Mouse (Mus musculus) embryonic facial prominence, embryonic 13.5 days (tissue): ENCODE measurements around the gene Rffl. TPM values are rescaled to one million over a fixed set of nuclear protein-coding genes. Genes with fewer than 3 reads are reported as not detected.

ENCODE experiments used
- ATAC-seq: fragments of 200-750 bp; cut with Nextera tagmentation; 2 replicates; pipeline ENCODE4 v1.8.0; 2017; ENCODE audit warnings: low read depth; ENCODE audit not compliant: insufficient number of reproducible peaks, insufficient read depth, low FRiP score, low TSS enrichment
- H3K27ac ChIP-seq: fragments of 300-500 bp; sonication (generic); 2 replicates; pipeline ENCODE4 v1.5.1; 2015; ENCODE audit warnings: moderate library complexity, mild to moderate bottlenecking, inconsistent platforms
- H3K27me3 ChIP-seq: fragments of 300-500 bp; sonication (generic); 2 replicates; pipeline ENCODE4 v1.6.1; 2015; ENCODE audit warnings: mild to moderate bottlenecking, inconsistent platforms
- H3K36me3 ChIP-seq: fragments of 300-500 bp; sonication (generic); 2 replicates; pipeline ENCODE4 v1.6.1; 2015; ENCODE audit warnings: mild to moderate bottlenecking, inconsistent platforms
- H3K4me1 ChIP-seq: fragments of 300-500 bp; sonication (generic); 2 replicates; pipeline ENCODE4 v1.6.1; 2015; ENCODE audit warnings: inconsistent platforms
- H3K4me2 ChIP-seq: fragments of 300-500 bp; sonication (generic); 2 replicates; pipeline ENCODE4 v1.6.1; 2015; ENCODE audit warnings: moderate library complexity, mild to moderate bottlenecking, inconsistent platforms
- H3K4me3 ChIP-seq: fragments of 300-500 bp; sonication (generic); 2 replicates; pipeline ENCODE4 v1.5.1; 2015; ENCODE audit warnings: mild to moderate bottlenecking, inconsistent platforms
- H3K9ac ChIP-seq: fragments of 300-500 bp; sonication (generic); 2 replicates; pipeline ENCODE4 v1.6.1; 2015; ENCODE audit warnings: mild to moderate bottlenecking, inconsistent platforms
- H3K9me3 ChIP-seq: fragments of 300-500 bp; sonication (generic); 2 replicates; pipeline ENCODE4 v1.6.1; 2016; ENCODE audit warnings: inconsistent platforms
- WGBS: fragments of 180-500 bp; shearing (Covaris S2); methylation state at CpG from one replicate; pipeline ENCODE4 v1.1.7; 2015; ENCODE audit warnings: mixed read lengths; 5-methylcytosine and 5-hydroxymethylcytosine counted together
- polyA plus RNA-seq: library from polyadenylated mRNA; unstranded; fragments of >200 nt; fragmentation: Nextera tagmentation; extraction: Ambion mirVana; gene quantifications from 2 replicates; pipeline ENCODE4 v1.2.1, GENCODE M21; 2015

The Rffl gene
- polyA plus RNA-seq, 1 experiment from 2014 or later = 10.2 TPM

DNA sequence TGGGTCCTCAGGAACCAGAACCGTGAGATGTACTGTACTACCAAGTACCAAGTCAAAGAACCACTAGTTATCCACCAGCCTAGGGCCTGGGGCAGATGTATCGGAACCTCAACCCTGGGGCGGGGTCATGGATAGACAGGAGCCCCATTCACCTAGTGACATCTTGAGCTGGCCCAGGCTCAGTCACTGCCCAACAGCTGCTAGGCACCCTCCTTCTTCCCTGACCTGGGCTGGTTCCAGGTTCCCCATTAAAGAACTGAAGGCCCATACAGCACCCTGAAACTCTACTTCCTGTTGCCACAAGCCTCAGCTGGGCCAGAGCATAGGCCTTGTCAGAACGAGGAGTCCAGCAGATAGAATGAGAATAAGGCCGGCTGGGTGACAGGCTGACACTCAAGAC lies 28.7 kb upstream of the Rffl start:
- no peak overlapping the region for H3K9ac ChIP-seq
- H3K4me1 ChIP-seq = no peaks in the 10 kb centered on the region
- no peak overlapping the region for H3K4me2 ChIP-seq
- WGBS = 95% methylated on average over 5 of the region's 5 CpGs
- no peak overlapping the region for H3K4me3 ChIP-seq
- H3K9me3 ChIP-seq = no peaks in the 10 kb centered on the region
- no peak overlapping the region for H3K27ac ChIP-seq
- no peak for ATAC-seq
- H3K36me3 ChIP-seq = peaks cover 68% of the 10 kb centered on the region
- H3K27me3 ChIP-seq = no peaks in the 10 kb centered on the region

DNA sequence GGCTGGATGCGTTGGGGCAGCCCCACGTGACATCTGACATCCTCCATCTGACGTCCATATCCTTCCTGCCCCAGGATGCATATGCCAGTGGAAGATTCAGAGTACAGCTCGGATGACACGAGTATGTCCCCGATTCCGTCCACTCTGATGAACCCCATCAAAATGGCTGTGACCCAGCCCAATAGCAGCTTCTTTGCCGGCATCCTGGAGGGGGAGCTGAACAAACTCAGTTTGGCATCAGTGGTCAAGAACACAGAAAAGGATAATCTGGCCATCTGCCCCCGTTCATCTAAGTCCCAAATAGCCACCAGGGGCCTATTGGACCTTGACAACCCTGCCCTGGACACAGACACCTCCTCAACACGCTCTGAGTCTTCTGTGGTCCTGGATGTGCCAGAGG lies 26.5 kb upstream of the Rffl start:
- no peak overlapping the region for H3K9ac ChIP-seq
- no peak overlapping the region for H3K27ac ChIP-seq
- 92% methylated on average over 10 of the region's 10 CpGs for WGBS
- H3K4me1 ChIP-seq = no peaks in the 10 kb centered on the region
- ATAC-seq = no peak
- no peaks in the 10 kb centered on the region for H3K27me3 ChIP-seq
- H3K9me3 ChIP-seq = no peaks in the 10 kb centered on the region
- peaks cover 46% of the 10 kb centered on the region for H3K36me3 ChIP-seq
- no peak overlapping the region for H3K4me3 ChIP-seq
- no peak overlapping the region for H3K4me2 ChIP-seq

DNA sequence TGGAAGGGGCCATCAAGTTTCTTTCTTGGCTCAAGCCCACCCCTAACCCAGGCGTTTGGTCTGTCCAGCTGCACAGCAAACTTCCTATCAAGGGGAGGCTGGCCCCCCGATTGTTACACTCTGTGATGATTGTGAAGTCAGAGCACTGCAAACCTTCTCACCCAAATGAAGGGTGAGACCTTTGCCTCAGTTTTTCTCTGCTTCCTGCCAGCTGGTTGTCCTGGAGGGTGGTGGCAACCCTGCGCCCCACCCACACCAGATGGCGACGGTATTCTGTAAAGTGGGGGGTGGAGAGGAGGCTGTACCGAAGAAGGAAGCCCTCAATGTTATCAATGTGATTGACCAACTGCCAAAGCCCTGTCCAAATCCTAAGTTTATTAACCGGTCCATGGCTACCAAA lies 20.9 kb upstream of the Rffl start, which contains the start of gene Fndc8:
Gene Fndc8 (plus strand): TSS at position 189 of the 400 bp plus-strand sequence.
- H3K4me1 ChIP-seq = peaks cover 17% of the 10 kb centered on the region
- H3K36me3 ChIP-seq = no peaks in the 10 kb centered on the region
- peak within 1 kb of the TSS; percentile 12; the same call in 1 of the 2 replicates for H3K9ac ChIP-seq
- ATAC-seq = no peak
- no peak within 1 kb of the TSS for H3K27ac ChIP-seq
- no peak within 1 kb of the TSS for H3K4me2 ChIP-seq
- no peaks in the 10 kb centered on the region for H3K9me3 ChIP-seq
- H3K4me3 ChIP-seq = no peak within 1 kb of the TSS
- 62% methylated on average over 7 of the region's 7 CpGs for WGBS
- H3K27me3 ChIP-seq = 0 out of 2 replicates have a peak, but pooled peaks cover 5% of the 10 kb centered on the region

DNA sequence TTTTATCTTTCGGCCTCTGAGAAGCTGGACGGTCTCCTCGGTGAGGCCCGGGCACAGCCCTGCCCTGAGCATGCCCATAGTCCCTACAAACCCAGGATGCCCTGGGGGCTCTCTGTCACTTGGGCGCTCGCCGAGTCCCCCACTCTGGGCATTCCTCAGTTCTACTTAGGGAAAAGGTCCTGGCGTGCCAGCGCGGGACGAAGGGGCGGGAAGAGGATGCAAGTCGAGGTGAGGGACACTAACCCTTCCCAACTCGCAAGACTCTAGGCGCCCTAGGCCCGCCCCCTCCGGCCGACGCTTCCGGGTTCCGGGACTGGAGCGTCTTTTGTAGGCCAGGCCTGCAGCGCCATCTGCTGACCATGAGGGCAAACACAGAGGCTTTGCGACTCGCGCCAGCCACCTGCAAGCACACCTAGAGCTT lies 19.3 kb upstream of the Rffl start, which contains the start of gene Rad51d:
Gene Rad51d (minus strand): TSS at position 273 of the 421 bp plus-strand sequence.
- Histone ChIP-seq H3K4me2 (peak within 1 kb of the TSS; percentile 89), H3K36me3 (no peaks in the 10 kb centered on the region), H3K27me3 (0 out of 2 replicates have a peak, but pooled peaks cover 5% of the 10 kb centered on the region), H3K9me3 (no peaks in the 10 kb centered on the region), H3K27ac (peak within 1 kb of the TSS; percentile 44; the same call in 1 of the 2 replicates), H3K4me3 (peak within 1 kb of the TSS; percentile 71), H3K4me1 (peaks cover 17% of the 10 kb centered on the region), H3K9ac (peak within 1 kb of the TSS; percentile 80)
- peak; percentile 86 for ATAC-seq
- WGBS = 0% methylated on average over 26 of the region's 26 CpGs

DNA sequence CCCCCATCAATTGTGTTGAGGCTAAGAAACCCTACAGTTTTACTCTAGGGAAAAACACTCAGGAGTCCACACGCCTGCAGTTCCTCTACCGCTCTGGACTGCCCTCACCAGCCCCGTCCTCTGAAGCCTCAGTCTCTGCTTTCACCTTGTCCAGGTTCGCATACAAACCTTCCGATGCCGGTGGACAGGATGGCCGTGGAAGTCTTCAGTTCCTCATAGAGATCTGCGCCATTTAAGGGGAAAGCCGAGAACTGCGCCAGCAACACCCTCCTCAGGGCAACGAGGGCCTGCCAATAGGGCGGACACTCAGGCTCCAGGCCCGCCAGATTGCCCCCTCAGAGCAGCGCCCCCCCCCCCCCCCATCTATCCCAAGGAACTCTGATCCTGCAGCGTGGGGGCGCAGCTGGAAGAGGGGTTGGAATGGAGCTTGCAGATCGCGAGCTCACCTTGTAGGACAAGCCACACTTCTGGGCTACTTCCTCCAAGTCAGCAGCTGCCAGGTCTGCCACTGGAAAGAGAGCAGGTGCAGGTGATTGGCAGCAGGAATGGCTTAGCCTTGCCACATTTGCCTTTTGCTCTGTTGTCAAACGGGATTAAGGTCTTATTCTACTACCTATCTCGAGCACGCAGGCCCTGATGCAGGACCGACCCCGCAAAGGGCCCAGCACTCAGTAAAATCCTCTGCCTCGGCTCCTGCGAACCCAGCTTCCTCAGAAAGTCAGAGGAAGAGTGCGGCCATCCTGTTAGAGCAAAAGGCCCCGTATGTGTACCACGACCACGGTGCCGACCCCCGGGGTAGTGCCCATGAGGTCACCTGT lies 18.7 kb upstream of the Rffl start:
- 0 out of 2 replicates have a peak, but pooled peaks cover 5% of the 10 kb centered on the region for H3K27me3 ChIP-seq
- peak overlapping the region; percentile 80 for H3K9ac ChIP-seq
- H3K9me3 ChIP-seq = no peaks in the 10 kb centered on the region
- H3K4me2 ChIP-seq = peak overlapping the region; percentile 89
- ATAC-seq = no peak
- peak overlapping the region; percentile 44; the same call in 1 of the 2 replicates for H3K27ac ChIP-seq
- H3K36me3 ChIP-seq = no peaks in the 10 kb centered on the region
- 8% methylated on average over 31 of the region's 31 CpGs for WGBS
- H3K4me3 ChIP-seq = peak overlapping the region; percentile 71
- H3K4me1 ChIP-seq = peaks cover 17% of the 10 kb centered on the region

DNA sequence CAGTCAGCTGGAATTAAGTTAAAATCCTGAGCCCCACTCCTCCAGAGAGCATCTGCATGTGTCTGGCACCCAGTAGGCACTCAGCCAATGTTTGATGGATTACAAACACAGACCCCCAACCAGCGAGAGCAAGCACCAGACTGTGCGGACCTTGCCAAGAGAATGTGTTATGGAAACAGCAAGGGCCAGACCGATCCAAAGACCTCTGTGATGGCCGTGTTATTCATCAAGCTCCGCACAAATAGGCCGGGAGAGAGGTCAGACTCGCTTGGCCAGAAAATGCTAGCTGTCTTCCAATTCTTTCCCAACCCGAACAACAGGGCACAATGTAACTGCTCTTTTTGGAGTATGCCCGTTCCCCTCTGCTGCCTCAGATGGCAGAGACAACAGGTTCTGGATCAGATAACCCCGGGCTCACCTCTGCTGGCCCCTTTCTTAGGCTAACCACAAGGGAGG lies 17.5 kb upstream of the Rffl start:
- peak overlapping the region; percentile 89; the same call in 1 of the 2 replicates for H3K4me2 ChIP-seq
- 0 out of 2 replicates have a peak overlapping the region, but pooled peaks have one; percentile 27 for H3K9ac ChIP-seq
- H3K4me1 ChIP-seq = peaks cover 17% of the 10 kb centered on the region
- WGBS = 68% methylated on average over 10 of the region's 10 CpGs
- no peaks in the 10 kb centered on the region for H3K9me3 ChIP-seq
- no peak for ATAC-seq
- 0 out of 2 replicates have a peak, but pooled peaks cover 5% of the 10 kb centered on the region for H3K27me3 ChIP-seq
- no peaks in the 10 kb centered on the region for H3K36me3 ChIP-seq
- H3K4me3 ChIP-seq = no peak overlapping the region
- no peak overlapping the region for H3K27ac ChIP-seq

DNA sequence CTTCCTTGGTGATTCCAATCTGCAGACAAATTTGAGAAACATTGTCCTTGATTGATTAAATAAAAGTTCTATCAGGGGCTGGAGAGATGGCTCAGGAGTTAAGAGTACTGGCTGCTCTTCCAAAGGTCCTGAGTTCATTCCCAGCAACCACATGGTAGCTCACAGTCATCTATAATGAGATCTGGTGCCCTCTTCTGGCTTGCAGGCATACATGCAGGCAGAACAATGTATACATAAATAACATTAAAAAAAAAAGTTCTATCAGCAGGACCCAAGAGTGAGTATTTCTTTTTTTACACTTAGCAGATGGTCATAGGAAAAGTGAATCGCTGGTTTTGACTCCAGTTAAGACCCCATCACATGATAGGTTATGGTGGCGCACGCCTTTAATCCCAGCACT lies 15.5 kb upstream of the Rffl start:
- peaks cover 17% of the 10 kb centered on the region for H3K4me1 ChIP-seq
- H3K27ac ChIP-seq = no peak overlapping the region
- H3K4me2 ChIP-seq = no peak overlapping the region
- H3K4me3 ChIP-seq = no peak overlapping the region
- no peaks in the 10 kb centered on the region for H3K9me3 ChIP-seq
- 93% methylated on average over 3 of the region's 3 CpGs for WGBS
- no peak for ATAC-seq
- no peak overlapping the region for H3K9ac ChIP-seq
- peaks cover 13% of the 10 kb centered on the region; the same call in 1 of the 2 replicates for H3K36me3 ChIP-seq
- 0 out of 2 replicates have a peak, but pooled peaks cover 2% of the 10 kb centered on the region for H3K27me3 ChIP-seq

DNA sequence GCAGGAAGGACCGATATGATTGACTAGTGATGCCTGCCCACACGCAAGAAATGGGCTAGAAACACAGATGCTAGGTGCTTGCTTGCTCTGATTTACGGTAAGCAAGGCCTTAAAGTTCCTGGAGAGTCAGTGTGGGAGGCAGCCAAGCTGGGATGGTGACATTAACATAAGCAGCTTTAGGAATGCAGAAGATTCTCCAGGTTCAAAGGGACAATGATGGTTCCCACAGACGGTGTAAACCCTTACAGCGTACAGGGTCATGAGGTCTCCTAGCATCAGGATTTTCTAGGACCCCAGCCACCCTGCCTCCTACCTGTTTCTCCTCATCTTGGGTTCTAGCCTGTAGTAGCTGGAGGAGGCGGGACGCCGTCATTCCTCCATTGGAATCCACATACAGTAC lies 12.2 kb upstream of the Rffl start:
- no peak overlapping the region for H3K4me2 ChIP-seq
- peaks cover 26% of the 10 kb centered on the region for H3K36me3 ChIP-seq
- no peaks in the 10 kb centered on the region for H3K9me3 ChIP-seq
- H3K4me3 ChIP-seq = no peak overlapping the region
- no peaks in the 10 kb centered on the region for H3K27me3 ChIP-seq
- no peak overlapping the region for H3K9ac ChIP-seq
- no peak for ATAC-seq
- 65% methylated on average over 8 of the region's 8 CpGs for WGBS
- H3K4me1 ChIP-seq = no peaks in the 10 kb centered on the region
- H3K27ac ChIP-seq = no peak overlapping the region

DNA sequence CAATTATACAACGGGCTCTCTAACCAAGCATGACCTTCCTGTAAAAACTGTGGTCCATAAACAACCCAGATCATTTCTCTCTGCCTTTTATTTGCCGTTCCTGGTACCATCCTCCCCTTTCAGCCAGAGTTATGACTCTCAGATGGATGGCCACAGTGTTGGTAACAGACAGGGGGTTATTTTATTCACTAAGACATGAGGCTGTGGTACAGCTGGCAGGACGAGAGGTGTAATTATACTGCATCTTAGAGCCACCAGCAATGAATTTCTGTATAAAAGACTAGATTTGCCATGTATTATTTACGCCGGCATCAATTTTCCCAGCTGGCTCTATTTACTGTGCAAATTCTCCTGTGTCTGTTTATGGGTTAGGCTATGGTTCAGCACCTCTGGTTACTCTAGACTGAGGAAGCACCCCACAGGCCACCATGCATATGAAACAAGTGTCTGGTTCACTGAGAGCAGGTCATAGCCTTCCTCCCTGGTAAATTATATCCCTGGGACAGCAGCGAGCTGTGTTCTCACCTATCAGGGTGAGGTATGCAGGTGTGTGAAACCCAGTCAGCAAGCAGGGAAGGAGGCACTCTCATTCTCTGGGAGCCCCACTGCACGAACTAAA lies 6.8 kb upstream of the Rffl start:
- Histone ChIP-seq H3K4me3 (no peak overlapping the region), H3K4me2 (no peak overlapping the region), H3K9ac (no peak overlapping the region), H3K27ac (no peak overlapping the region), H3K36me3 (peaks cover 21% of the 10 kb centered on the region), H3K4me1 (no peaks in the 10 kb centered on the region), H3K9me3 (no peaks in the 10 kb centered on the region), H3K27me3 (no peaks in the 10 kb centered on the region)
- 83% methylated on average over 7 of the region's 7 CpGs for WGBS
- no peak for ATAC-seq

DNA sequence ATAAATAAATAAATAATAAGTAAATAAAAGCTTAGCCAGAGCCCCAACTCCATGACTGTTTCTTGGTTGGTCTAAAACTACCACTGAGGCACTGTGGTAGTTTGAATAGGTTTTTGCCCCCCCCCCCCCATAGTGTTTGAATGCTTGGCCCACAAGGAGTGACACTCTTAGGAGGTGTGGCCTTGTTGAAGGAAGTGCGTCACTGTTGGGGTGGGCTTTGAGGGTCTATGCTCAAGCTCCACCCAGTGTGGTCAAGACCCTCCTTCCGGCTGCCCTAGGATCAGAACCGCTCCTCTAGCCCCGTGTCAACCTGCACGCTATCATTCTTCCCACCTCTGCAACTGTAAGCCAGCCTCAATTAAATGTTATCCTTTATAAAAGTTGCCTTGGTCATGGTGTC lies 4.6 kb upstream of the Rffl start:
- ATAC-seq = no peak

DNA sequence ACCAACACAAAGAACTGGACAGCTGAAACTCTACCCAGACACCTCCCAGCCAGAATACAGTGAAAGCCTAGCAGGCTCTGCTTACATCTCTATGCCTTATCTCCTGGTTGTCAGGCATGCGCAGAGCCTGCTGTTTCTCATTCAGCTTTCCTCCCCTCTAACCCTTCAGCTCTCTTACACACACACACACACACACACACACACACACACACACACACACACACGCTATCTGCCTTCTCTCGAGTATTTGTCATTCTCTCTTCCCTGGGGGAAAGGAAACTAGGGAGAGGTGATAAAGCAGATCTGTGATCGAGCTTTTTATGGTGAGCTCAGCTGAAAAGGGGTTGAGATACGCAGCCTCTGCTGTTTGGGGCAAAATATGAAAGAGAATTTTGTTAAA lies 3.9 kb upstream of the Rffl start:
- Histone ChIP-seq H3K4me1 (0 out of 2 replicates have a peak, but pooled peaks cover 3% of the 10 kb centered on the region), H3K9me3 (no peaks in the 10 kb centered on the region), H3K27ac (no peak overlapping the region), H3K4me2 (no peak overlapping the region), H3K9ac (no peak overlapping the region), H3K36me3 (peaks cover 9% of the 10 kb centered on the region), H3K27me3 (no peaks in the 10 kb centered on the region), H3K4me3 (no peak overlapping the region)
- no peak for ATAC-seq
- WGBS = 72% methylated on average over 5 of the region's 5 CpGs

More for the DNA sequence above, 4.6 kb upstream of the Rffl start:
- Histone ChIP-seq H3K27ac (no peak overlapping the region), H3K36me3 (peaks cover 11% of the 10 kb centered on the region), H3K4me1 (no peaks in the 10 kb centered on the region), H3K9me3 (no peaks in the 10 kb centered on the region), H3K9ac (no peak overlapping the region), H3K27me3 (no peaks in the 10 kb centered on the region), H3K4me2 (no peak overlapping the region), H3K4me3 (no peak overlapping the region)
- 86% methylated on average over 5 of the region's 5 CpGs for WGBS
